Mouse (Mus musculus) gastrocnemius, adult 2 months (tissue): ENCODE results near the gene Cttn. TPM values are rescaled to one million over a fixed set of nuclear protein-coding genes. Genes with fewer than 3 reads are reported as not detected.

Experiments used
- DNase-seq: peaks from one replicate; pipeline ENCODE4 v3.0.0; 2022
- H3K27ac ChIP-seq: fragments of 200-600 bp; 2 replicates; pipeline ENCODE4 v1.8.1; 2022; ENCODE audit warnings: mild to moderate bottlenecking
- H3K4me3 ChIP-seq: fragments of 200-600 bp; 2 replicates; pipeline ENCODE4 v1.8.1; 2022; ENCODE audit warnings: mild to moderate bottlenecking, moderate library complexity
- CTCF ChIP-seq: fragments of 200-600 bp; IDR thresholded peaks from 2 replicates; pipeline ENCODE4 v1.8.1; 2022; ENCODE audit warnings: antibody characterized with exemption, mild to moderate bottlenecking, moderate library complexity
- intact Hi-C: fragments of 180-260 bp; cut with DNase I; formaldehyde crosslinking; loops from one replicate; pipeline ENCODE4 v1.15.1; 2025
- total RNA-seq, 2 experiments: library from RNA; stranded (reverse); gene quantifications; 2 replicates each; pipeline ENCODE4 v1.2.3; 2021

Gene Cttn
- total RNA-seq, 2 experiments from 2014 or later, result 16.3 to 20.7 TPM

- DNase-seq, result no peak
- intact Hi-C loops, result no loop called here
- Histone ChIP-seq H3K27ac (no peak overlapping the region), H3K4me3 (no peak overlapping the region)
- TF ChIP-seq CTCF, result no peak
Observed at GRCm38 (mm10) chr7:144411967-144412906, 58.6 kb downstream of the Cttn start.

GRCm38 (mm10) chr7:144409682-144410081 is 61.1 kb downstream of the Cttn start:
- Histone ChIP-seq H3K4me3 (no peak overlapping the region), H3K27ac (no peak overlapping the region)
- intact Hi-C loops, result no loop called here
- DNase-seq, result no peak
- no peak for TF ChIP-seq CTCF

- intact Hi-C loops, result no loop called here
Observed at GRCm38 (mm10) chr7:144408464-144409000, 62.3 kb downstream of the Cttn start.

GRCm38 (mm10) chr7:144407675-144408074 is 63.1 kb downstream of the Cttn start:
- no peak for DNase-seq
- intact Hi-C loops, result no loop called here
- TF ChIP-seq CTCF, result no peak
- H3K27ac ChIP-seq, result no peak overlapping the region
- no peak overlapping the region for H3K4me3 ChIP-seq

More at GRCm38 (mm10) chr7:144408464-144409000, 62.3 kb downstream of the Cttn start:
- H3K4me3 ChIP-seq, result no peak overlapping the region
- no peak overlapping the region for H3K27ac ChIP-seq
- TF ChIP-seq CTCF, result no peak
- no peak for DNase-seq

GRCm38 (mm10) chr7:144402492-144402891 is 68.3 kb downstream of the Cttn start:
- Histone ChIP-seq H3K4me3 (no peak overlapping the region), H3K27ac (no peak overlapping the region)
- intact Hi-C loops, result no loop called here
- TF ChIP-seq CTCF, result no peak
- no peak for DNase-seq

- DNase-seq, result no peak
- H3K4me3 ChIP-seq, result no peak overlapping the region
- intact Hi-C loops, result no loop called here
Observed at GRCm38 (mm10) chr7:144391727-144392126, 79.1 kb downstream of the Cttn start.

GRCm38 (mm10) chr7:144390676-144391075 is 80.1 kb downstream of the Cttn start:
- no peak for TF ChIP-seq CTCF
- no peak overlapping the region for H3K27ac ChIP-seq
- intact Hi-C loops, result no loop called here
- no peak for DNase-seq
- H3K4me3 ChIP-seq, result no peak overlapping the region

More at GRCm38 (mm10) chr7:144391727-144392126, 79.1 kb downstream of the Cttn start:
- H3K27ac ChIP-seq, result no peak overlapping the region
- no peak for TF ChIP-seq CTCF

GRCm38 (mm10) chr7:144389704-144390103 is 81.1 kb downstream of the Cttn start:
- no peak for TF ChIP-seq CTCF
- Histone ChIP-seq H3K4me3 (no peak overlapping the region), H3K27ac (no peak overlapping the region)
- no peak for DNase-seq
- intact Hi-C loops, result no loop called here

- no peak overlapping the region for H3K27ac ChIP-seq
- intact Hi-C loops, result no loop called here
- no peak for TF ChIP-seq CTCF
- no peak overlapping the region for H3K4me3 ChIP-seq
- DNase-seq, result no peak
Observed at GRCm38 (mm10) chr7:144387537-144387936, 83.3 kb downstream of the Cttn start.

Other genes with a start within 250 kb of the Cttn start
- 10 to 100 TPM; 28.3 to 33.4 TPM for gene Ppfia1, start 82.7 kb upstream of the Cttn start, total RNA-seq
- 1 to 10 TPM; 1.6 to 2.6 TPM for gene Fadd, start 111.5 kb upstream of the Cttn start, total RNA-seq